Mouse (Mus musculus) embryo, embryonic 10 days (tissue): ENCODE results near the gene Acy3.
A peak's percentile ranks its signal among the peaks of the same experiment; 100 is the strongest.
"Not testable (repeated sequence)": the region's sequence is repeated elsewhere in the genome, so short reads cannot be mapped to it uniquely, and the experiment has no call there.

ENCODE experiments used
- DNase-seq: peaks from one replicate; pipeline ENCODE4 v3.0.0-alpha.2; 2015; ENCODE audit warnings: low spot score

Acy3 gene

GRCm38 (mm10) chr19:4003112-4003511 lies 16.7 kb downstream of the Acy3 start, which contains the start of gene Doc2g:
Doc2g (plus strand) TSS chr19:4003313.
- DNase-seq = no peak

DNA sequence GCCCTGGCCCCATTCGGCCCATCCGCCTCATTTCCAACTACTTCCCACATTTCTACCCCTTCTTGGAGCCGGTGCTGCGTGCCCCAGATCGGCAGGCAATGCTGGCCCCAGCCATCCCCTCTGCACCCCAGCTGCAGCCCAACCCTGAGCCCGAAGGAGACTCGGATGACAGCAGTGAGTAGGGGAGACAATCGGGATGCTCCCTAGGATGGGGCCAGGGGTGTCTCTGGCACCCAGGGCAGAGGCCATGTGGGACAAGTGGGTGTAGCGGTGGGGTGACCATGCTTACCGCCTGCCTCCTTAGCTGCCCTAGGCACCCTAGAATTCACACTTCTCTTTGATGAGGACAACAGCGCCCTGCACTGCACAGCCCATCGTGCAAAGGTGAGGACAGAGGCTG lies 17.3 kb downstream of the Acy3 start:
- DNase-seq = no peak

- no peak for DNase-seq
Observed at GRCm38 (mm10) chr19:4004331-4004730, 18.0 kb downstream of the Acy3 start.

- DNase-seq = no peak
Observed at GRCm38 (mm10) chr19:4005091-4005490, 18.7 kb downstream of the Acy3 start.

DNA sequence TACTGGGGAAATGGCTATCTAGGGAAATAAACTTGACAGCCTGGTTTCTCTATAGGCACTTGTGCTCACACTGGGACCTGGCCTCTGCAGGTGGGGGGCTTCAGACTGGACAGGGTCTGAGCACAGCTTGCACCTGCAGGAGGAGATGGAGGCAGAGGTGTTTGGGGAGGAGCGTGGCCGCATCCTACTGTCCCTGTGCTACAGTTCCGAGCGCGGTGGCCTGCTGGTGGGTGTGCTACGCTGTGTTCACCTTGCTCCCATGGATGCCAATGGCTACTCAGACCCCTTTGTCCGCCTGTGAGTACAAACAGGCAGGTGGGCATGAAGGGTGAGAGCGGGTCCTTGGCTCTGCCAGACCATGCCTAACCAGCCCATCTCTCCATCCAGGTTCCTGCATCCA lies 19.6 kb downstream of the Acy3 start:
- DNase-seq = no peak

- no peak for DNase-seq
Observed at GRCm38 (mm10) chr19:4011086-4011485, 24.7 kb downstream of the Acy3 start.

GRCm38 (mm10) chr19:4012432-4013022 lies 26.2 kb downstream of the Acy3 start, which contains the start of gene Ndufv1:
Ndufv1 (minus strand) TSS chr19:4012806.
- peak; percentile 99 for DNase-seq

DNA sequence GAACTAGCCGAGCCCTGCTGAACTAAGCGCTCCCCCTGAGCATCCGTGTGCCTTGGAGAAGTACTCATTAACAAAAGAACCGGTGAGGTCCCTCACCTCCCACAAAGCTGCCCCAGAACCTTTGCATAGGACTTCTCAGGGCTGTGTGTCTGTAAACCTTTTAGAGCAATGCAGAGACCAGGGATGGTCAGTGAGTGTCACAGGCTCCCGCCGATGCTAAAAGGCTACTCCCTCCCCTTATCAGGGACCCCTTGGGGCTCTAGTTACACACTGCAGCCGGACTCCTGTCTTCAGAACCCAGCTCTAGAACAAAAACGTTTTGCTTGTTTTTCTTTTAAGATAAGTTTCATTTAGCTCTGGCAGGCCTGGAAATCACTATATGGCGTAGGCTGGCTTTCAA lies 26.7 kb downstream of the Acy3 start:
- DNase-seq = no peak

DNA sequence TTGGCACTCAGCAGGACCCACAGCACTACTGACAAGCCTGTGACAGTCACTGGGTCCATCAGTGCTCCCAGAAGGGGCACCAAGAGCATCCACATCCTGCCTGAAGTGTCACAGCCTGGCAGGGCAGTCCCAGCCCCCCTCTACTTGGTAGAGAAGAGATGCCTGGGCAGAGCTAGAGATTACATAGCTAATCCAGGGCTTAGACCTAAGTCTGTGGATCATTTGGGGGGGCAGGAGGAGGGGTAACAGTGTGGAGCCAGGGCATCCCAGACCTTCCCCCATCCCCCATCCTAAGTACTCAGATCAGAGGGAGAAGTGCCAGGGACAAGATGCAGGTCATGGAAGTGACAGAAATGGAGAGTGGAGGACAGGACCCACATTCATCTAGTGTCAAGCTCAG lies 28.4 kb downstream of the Acy3 start:
- no peak for DNase-seq

GRCm38 (mm10) chr19:4015635-4016034 lies 29.3 kb downstream of the Acy3 start:
- no peak for DNase-seq

DNA sequence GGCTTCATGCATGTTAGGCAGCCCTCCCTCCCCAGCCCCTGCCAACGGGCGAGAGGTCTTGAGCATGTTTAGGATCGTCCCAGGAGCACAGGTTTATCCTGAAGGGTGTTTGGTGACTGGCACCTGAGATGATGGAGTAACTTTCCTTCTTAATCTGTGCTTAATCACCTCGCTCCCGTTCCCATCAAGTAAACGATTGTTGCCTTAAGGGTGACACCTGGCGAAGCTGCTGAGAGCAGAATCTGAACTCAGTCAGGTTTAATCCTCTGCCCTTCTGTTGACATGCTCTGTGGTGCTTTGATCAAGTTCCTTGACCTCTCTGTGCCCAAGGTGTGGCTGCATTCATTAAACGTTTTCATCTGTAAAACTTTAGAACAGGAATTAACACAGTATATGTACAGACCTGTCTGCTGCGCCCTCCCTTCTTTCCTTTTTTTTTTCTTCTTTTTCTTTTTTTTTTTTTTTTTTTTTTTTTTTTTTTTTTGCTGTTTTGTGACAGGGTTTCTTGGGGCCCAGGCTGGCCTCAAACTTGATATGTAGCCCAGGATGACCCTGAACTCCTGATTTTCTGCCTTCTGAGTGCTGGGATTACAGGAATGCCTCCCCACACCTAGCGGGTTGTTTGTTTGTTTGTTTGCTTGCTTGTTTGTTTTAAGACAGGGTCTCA lies 31.7 kb downstream of the Acy3 start:
- DNase-seq = no peak

DNA sequence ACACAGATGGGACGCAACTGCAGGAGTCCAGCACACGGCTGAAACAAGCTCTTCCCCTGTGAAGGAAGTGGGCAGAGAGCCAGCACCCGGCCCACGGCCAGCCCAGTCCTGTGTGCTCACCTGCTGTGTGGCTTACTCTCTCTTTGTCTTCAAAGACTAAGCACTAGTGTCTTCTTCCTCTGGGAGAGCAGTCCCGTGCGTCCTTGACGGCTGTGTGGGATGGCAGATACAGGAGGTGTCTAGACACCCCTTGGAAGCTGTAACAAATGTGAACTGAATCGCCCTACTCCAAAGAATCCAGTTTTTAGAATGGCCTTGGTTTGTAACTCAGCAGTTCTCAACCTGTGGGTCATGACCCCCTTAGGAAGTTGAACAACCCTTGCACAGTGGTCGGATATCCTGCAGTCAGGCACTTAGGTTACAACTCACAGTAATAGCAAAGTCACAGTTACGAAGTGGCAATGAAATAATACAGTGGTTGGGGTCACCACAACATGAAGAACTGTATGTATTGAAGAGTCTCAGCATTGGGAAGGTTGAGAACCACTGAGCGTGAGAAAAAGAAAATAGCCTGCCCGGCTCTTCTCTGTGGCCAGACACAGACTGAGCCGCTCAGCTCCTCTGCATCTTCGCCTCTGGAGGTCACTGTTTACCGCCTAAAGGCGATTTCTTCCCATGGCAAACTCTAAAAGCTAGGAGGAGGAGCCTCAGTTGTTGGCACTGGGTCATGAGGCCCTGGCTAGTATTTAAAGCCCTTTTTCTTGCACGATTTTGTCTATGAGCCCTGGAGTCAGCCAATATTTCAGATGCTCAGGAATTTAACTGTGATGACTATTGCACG lies 32.6 kb downstream of the Acy3 start:
- peak; percentile 87 for DNase-seq

GRCm38 (mm10) chr19:4023185-4023584 lies 36.8 kb downstream of the Acy3 start:
- no peak for DNase-seq

GRCm38 (mm10) chr19:4027576-4027975 lies 41.2 kb downstream of the Acy3 start:
- DNase-seq = no peak

DNA sequence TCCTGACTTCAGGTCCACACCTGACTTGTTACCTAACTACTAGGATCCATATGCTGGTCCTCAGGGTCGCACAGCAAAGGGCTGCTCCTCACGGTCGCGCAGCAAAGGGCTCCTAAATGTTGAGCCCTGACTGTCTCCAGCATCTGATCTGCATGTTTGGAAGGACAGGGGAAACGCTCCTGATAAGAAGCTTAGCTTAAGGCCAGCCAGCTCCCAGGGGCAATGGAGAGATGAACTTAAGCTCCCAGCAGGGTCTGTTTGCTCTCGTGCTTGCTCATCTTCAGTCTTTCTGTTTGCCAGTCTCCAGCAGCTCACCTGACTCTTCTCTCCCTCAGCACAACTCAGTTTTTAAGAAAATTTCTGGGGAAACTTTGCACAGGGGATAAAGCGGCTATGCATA lies 46.3 kb downstream of the Acy3 start:
- no peak for DNase-seq

GRCm38 (mm10) chr19:4033298-4033697 lies 46.9 kb downstream of the Acy3 start:
- no peak for DNase-seq

GRCm38 (mm10) chr19:4033742-4034141 lies 47.4 kb downstream of the Acy3 start:
- DNase-seq = no peak

- peak; percentile 38 for DNase-seq
Observed at GRCm38 (mm10) chr19:4036327-4037045, 50.1 kb downstream of the Acy3 start.

- not testable (repeated sequence) for DNase-seq
Observed at GRCm38 (mm10) chr19:4037154-4037787, 50.9 kb downstream of the Acy3 start.

DNA sequence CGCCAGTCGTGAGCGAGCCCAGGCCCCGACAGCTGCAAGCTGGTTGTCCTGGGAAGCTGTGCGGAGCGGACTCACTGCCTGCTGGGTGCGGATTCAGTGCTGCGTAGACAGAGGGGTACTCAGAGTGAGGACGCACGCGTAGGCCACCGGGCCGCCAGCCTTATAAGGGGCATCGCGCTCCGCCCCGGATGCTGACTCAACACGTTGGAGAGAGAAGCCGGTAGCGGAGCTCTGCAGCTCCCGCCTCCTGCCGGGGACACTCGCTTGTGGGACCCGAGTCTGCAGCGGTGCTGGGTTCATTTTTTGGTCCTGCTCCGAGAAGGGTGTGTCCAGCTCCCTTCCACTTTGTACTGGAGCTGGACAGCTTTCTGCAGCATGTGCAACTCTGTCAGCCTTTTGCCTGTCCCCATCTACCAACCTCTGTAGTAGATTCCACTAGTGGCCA lies 51.4 kb downstream of the Acy3 start, which contains the start of gene Gstp1:
Gstp1 (minus strand) TSS at position 198 of the 445 bp plus-strand sequence.
- peak; percentile 93 for DNase-seq
